Mouse (Mus musculus) urinary bladder, adult 18-20 months (tissue): Measurements from ENCODE around the gene Vps4b.

ENCODE experiments used
- DNase-seq, 2 experiments: peaks; one replicate each; pipeline ENCODE4 v3.0.0; 2022; ENCODE audit warnings: low spot score in 2 of 2, mixed read lengths in 2 of 2

The Vps4b gene

GRCm38 (mm10) chr1:106796542-106796924, at the start of gene Vps4b:
Vps4b (minus strand) TSS chr1:106796728.
- peak; percentile 75 to 90 for DNase-seq

- no peak for DNase-seq
These were observed 32.3 kb upstream of the Vps4b start for GRCm38 (mm10) chr1:106828784-106829183.

GRCm38 (mm10) chr1:106822297-106822696, 25.8 kb upstream of the Vps4b start:
- DNase-seq = no peak

GRCm38 (mm10) chr1:106818323-106818722, 21.8 kb upstream of the Vps4b start:
- no peak for DNase-seq

GRCm38 (mm10) chr1:106816766-106817165, 20.2 kb upstream of the Vps4b start:
- no peak for DNase-seq

- DNase-seq = no peak
These were observed 18.7 kb upstream of the Vps4b start for GRCm38 (mm10) chr1:106815265-106815664.

GRCm38 (mm10) chr1:106814864-106815263, 18.3 kb upstream of the Vps4b start:
- no peak for DNase-seq

- no peak for DNase-seq
These were observed 3.4 kb upstream of the Vps4b start for GRCm38 (mm10) chr1:106799931-106800330.

- peak in 1 of 2 experiments; percentile 59 for DNase-seq
These were observed 2.9 kb upstream of the Vps4b start for GRCm38 (mm10) chr1:106799406-106799805.

GRCm38 (mm10) chr1:106796987-106797779, 655 bp upstream of the Vps4b start:
- no peak for DNase-seq

GRCm38 (mm10) chr1:106795634-106796541, 640 bp downstream of the Vps4b start:
- no peak for DNase-seq

- no peak for DNase-seq
These were observed 21.6 kb downstream of the Vps4b start for GRCm38 (mm10) chr1:106774896-106775295.

- DNase-seq = no peak
These were observed 22.4 kb downstream of the Vps4b start for GRCm38 (mm10) chr1:106774092-106774491.

GRCm38 (mm10) chr1:106768773-106769172, 27.8 kb downstream of the Vps4b start:
- no peak for DNase-seq

- DNase-seq = no peak
These were observed 30.8 kb downstream of the Vps4b start for GRCm38 (mm10) chr1:106765771-106766170.

GRCm38 (mm10) chr1:106764846-106765245, 31.7 kb downstream of the Vps4b start:
- DNase-seq = no peak

- no peak for DNase-seq
These were observed 32.2 kb downstream of the Vps4b start for GRCm38 (mm10) chr1:106764281-106764680.

GRCm38 (mm10) chr1:106760750-106761149, 35.8 kb downstream of the Vps4b start:
- DNase-seq = no peak

- peak; percentile 93 to 97 for DNase-seq
These were observed 36.7 kb downstream of the Vps4b start, which contains the start of gene Kdsr for GRCm38 (mm10) chr1:106759572-106760435. Kdsr (minus strand) TSS chr1:106759727.

GRCm38 (mm10) chr1:106758734-106759571, 37.6 kb downstream of the Vps4b start:
- peak in 1 of 2 experiments; percentile 25 for DNase-seq

- peak in 1 of 2 experiments; percentile 16 for DNase-seq
These were observed 39.9 kb downstream of the Vps4b start for GRCm38 (mm10) chr1:106756633-106757032.
